Mouse (Mus musculus) erythroblast, embryonic 14.5 days (primary cell): ENCODE measurements around the gene Klk14.

Experiments
- GATA1 ChIP-seq: IDR thresholded peaks from 2 replicates; pipeline ENCODE4 v1.6.1; 2012; ENCODE audit warnings: low read length, inconsistent platforms, mixed read lengths
- TAL1 ChIP-seq: IDR thresholded peaks from 3 replicates; pipeline ENCODE4 v1.6.1; 2012; ENCODE audit warnings: low read length, inconsistent platforms, mixed read lengths

- TF ChIP-seq GATA1 = no peak
- no peak for TF ChIP-seq TAL1
These were observed 17.5 kb upstream of the Klk14 start for GRCm38 (mm10) chr7:43672581-43673260.
